Mouse (Mus musculus): ENCODE results near the gene Cmc1. TPM values are rescaled to one million over a fixed set of nuclear protein-coding genes. Genes with fewer than 3 reads are reported as not detected.

Gene Cmc1
- total RNA-seq, 4 experiments from 2014 or later = 14.8 to 22.7 (median 16.7) TPM

DNA sequence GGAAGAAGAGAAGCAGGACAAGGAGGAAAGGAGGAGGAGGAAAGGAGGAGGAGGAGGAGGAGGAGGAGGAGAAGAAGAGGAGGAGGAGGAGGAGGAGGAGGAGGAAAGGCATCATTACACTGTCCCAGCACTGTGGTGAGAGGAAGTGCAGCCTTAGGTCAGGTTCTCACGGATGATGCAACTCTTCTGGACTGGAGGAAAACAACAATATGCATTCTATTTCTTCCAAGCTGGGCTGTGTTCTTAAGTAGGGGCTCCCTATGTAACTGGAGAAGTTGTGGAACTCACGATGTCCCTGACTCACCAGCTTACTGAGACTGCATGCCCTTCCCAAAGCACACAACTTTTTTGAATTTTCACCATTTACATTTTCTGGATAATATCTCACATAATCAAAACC is 118.3 kb downstream of the Cmc1 start:
- DNase-seq (ENCODE audit: low spot score in 2 of 2) = no peak

DNA sequence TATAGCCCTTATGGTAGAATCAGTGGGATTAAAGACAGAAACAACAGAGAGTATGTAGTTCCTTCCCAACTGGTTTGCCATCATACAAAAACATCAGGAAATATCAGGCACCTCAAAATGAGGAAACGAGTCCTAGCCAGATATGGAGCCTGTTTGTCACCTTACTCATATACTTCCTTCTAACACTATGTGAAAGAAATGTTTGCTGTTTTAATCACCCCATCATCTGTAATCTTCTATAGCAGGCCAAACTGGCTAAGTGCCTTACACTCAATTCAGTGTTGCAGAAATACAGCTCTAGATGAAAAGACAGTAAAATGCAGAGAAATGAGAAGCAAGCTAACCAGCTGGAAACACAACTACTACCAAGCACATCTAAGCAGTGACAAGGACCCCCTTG is 119.7 kb downstream of the Cmc1 start:
- DNase-seq (ENCODE audit: low spot score in 2 of 2) = no peak

DNA sequence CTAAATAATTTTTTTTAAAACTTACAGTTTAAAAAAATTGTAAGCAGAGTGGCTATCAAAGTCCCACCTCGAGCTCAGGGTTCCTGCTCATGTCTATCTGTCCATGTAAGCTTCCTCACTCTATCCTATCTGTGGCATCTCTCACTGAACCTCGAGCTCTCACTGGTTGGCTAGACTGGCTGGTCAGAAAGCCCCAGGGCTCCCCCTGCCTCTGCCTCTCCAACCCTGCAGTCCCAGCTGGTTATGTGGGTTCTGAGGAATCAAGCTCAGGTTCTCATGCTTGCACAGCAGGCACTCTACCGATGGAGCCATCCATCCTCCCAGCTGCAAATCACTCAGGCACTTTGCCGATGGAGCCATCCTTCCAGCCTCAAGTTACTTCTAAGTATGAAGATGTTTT is 120.5 kb downstream of the Cmc1 start:
- no peak for DNase-seq (ENCODE audit: low spot score in 2 of 2)

GRCm38 (mm10) chr9:118024966-118025365 is 125.0 kb downstream of the Cmc1 start:
- no peak for DNase-seq (ENCODE audit: low spot score in 2 of 2)

Other genes starting within 250 kb of the Cmc1 start
- gene Azi2, start 109.7 kb downstream of the Cmc1 start, total RNA-seq (2022) = 10 to 100 TPM; 69.3 to 79.3 (median 71.7) TPM

Measured in left cerebral cortex, adult 8-10 months (tissue).